Mouse (Mus musculus): ENCODE measurements at regions not wholly inside any gene's neighbourhood (a gene's known extent, or its start where the extent isn't known, plus 50 kb on each side); places are given as distances from the start of the nearest gene placed in this dataset.

GRCm38 (mm10) chr16:29787633-29788511 is 208.7 kb downstream of the Opa1 start:
- TF ChIP-seq GABPA (IDR thresholded peaks at IDR 0.05; ENCODE audit: insufficient replicate concordance, low read depth, low read length): no peak
- TF ChIP-seq MAZ (IDR thresholded peaks at IDR 0.05; ENCODE audit: low read depth, low read length): no peak
- no peak for TF ChIP-seq E2F4 (IDR thresholded peaks at IDR 0.05; ENCODE audit: insufficient replicate concordance, low read depth, low read length)
- no peak for TF ChIP-seq USF2 (conservative IDR thresholded peaks at IDR 0.05; ENCODE audit: low read depth, low read length)
- TF ChIP-seq ZNF384 (IDR thresholded peaks at IDR 0.05; ENCODE audit: low read depth, low read length): no peak
- no peak for TF ChIP-seq USF1 (IDR thresholded peaks at IDR 0.05; ENCODE audit: low read depth, low read length)
- no peak for TF ChIP-seq KAT2A (IDR thresholded peaks at IDR 0.05; ENCODE audit: insufficient replicate concordance, low read length)
- no peak for TF ChIP-seq POLR2A (IDR thresholded peaks at IDR 0.05; ENCODE audit: low read depth, low read length)
- no peak for TF ChIP-seq ZMIZ1 (IDR thresholded peaks at IDR 0.05; ENCODE audit: low read depth, low read length)
- TF ChIP-seq IRF4 (IDR thresholded peaks at IDR 0.05; ENCODE audit: low read depth, low read length): no peak
- no peak for TF ChIP-seq MXI1 (IDR thresholded peaks at IDR 0.05; ENCODE audit: low read depth, low read length)
- TF ChIP-seq BHLHE40 (IDR thresholded peaks at IDR 0.05; ENCODE audit: low read depth, low read length): no peak
- TF ChIP-seq ETS1 (conservative IDR thresholded peaks at IDR 0.05; ENCODE audit: low read depth, low read length): no peak
- no peak for TF ChIP-seq ELF1 (IDR thresholded peaks at IDR 0.05; ENCODE audit: low read depth, low read length)
- no peak for TF ChIP-seq ZKSCAN1 (IDR thresholded peaks at IDR 0.05; ENCODE audit: borderline replicate concordance, low read depth, low read length)
- TF ChIP-seq ZC3H11A (IDR thresholded peaks at IDR 0.05; ENCODE audit: low read depth, low read length): no peak
- no peak for TF ChIP-seq CHD2 (IDR thresholded peaks at IDR 0.05; ENCODE audit: low read length)
- TF ChIP-seq MYC (IDR thresholded peaks at IDR 0.05; ENCODE audit: low read depth, low read length): no peak
- Histone ChIP-seq H3K9ac (ENCODE audit: insufficient read depth, low read depth) (no peak overlapping the region), H3K4me3 (replicated peaks in 1 of 3; ENCODE audit: low read depth in 2 of 3, low read length in 2 of 3, poor library complexity in 1 of 3) (no peak overlapping the region), H3K36me3 (replicated peaks in 1 of 2; ENCODE audit: control insufficient read depth in 1 of 2, insufficient read depth in 1 of 2, low read length in 1 of 2) (no peaks in the 10 kb centered on the region), H3K27me3 (replicated peaks) (no peaks in the 10 kb centered on the region), H3K4me2 (ENCODE audit: insufficient read depth, low read depth, poor library complexity, severe bottlenecking) (no peak overlapping the region), H3K79me2 (replicated peaks; ENCODE audit: control insufficient read depth, extremely low read depth, insufficient read depth, poor library complexity, severe bottlenecking) (no peaks in the 10 kb centered on the region), H3K9me3 (replicated peaks; ENCODE audit: low read length) (peaks cover 11% of the 10 kb centered on the region), H3K27ac (ENCODE audit: insufficient read depth, low read depth) (no peak overlapping the region), H3K4me1 (ENCODE audit: control insufficient read depth in 1 of 2, insufficient read depth in 2 of 2) (no peaks in the 10 kb centered on the region)
- dilution Hi-C loops (cut with MboI; ENCODE audit: extremely low pct_ligation_motif_present, extremely low pct_unique_long_range_greater_than_20kb, low sequenced_read_pairs) (no loop called here), in situ Hi-C loops (cut with MboI; ENCODE audit: low pct_ligation_motif_present, low pct_unique_long_range_greater_than_20kb, low sequenced_read_pairs) (no loop called here)
- no peak for DNase-seq (ENCODE audit: extremely low read depth)

DNA sequence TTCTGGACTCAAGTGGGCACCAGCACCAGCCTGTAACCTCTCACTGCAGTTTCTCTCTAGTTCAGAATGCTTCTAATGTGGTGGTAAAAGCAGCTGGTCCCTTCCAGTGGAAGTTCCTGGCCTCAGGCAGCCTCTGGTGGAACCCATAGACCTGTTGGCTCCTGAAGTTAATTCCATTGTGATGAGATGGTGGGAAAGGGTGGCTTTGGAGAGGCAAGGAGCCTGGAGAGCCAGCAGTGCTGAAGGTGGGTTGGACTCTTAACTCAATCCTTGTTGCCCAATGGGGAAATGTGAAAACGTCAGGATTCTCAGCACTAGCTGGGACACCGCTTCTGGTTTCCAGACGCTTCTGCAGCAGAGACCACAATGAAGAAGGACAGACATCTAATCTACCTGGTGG is 210.9 kb downstream of the Opa1 start:
- H3K4me3 ChIP-seq (replicated peaks in 1 of 3; ENCODE audit: low read depth in 2 of 3, low read length in 2 of 3, poor library complexity in 1 of 3): no peak overlapping the region
- in situ Hi-C loops (cut with MboI; ENCODE audit: low pct_ligation_motif_present, low pct_unique_long_range_greater_than_20kb, low sequenced_read_pairs): no loop called here
- no peak overlapping the region for H3K4me2 ChIP-seq (ENCODE audit: insufficient read depth, low read depth, poor library complexity, severe bottlenecking)
- dilution Hi-C loops (cut with MboI; ENCODE audit: extremely low pct_ligation_motif_present, extremely low pct_unique_long_range_greater_than_20kb, low sequenced_read_pairs): no loop called here
- TF ChIP-seq RCOR1 (conservative IDR thresholded peaks at IDR 0.05; ENCODE audit: low read depth, low read length) (no peak), UBTF (IDR thresholded peaks at IDR 0.05; ENCODE audit: low read depth, low read length) (no peak), HCFC1 (IDR thresholded peaks at IDR 0.05; ENCODE audit: low read depth, low read length) (no peak), E2F4 (IDR thresholded peaks at IDR 0.05; ENCODE audit: insufficient replicate concordance, low read depth, low read length) (no peak), RAD21 (IDR thresholded peaks at IDR 0.05; ENCODE audit: low read depth, low read length) (no peak), CTCF (conservative IDR thresholded peaks at IDR 0.05 in 1 of 2, IDR thresholded peaks at IDR 0.05 in 1 of 2; ENCODE audit: low read depth in 2 of 2, low read length in 2 of 2) (no peak), ELF1 (IDR thresholded peaks at IDR 0.05; ENCODE audit: low read depth, low read length) (no peak), ZNF384 (IDR thresholded peaks at IDR 0.05; ENCODE audit: low read depth, low read length) (no peak), TCF12 (IDR thresholded peaks at IDR 0.05; ENCODE audit: low read depth, low read length) (no peak), CHD1 (IDR thresholded peaks at IDR 0.05; ENCODE audit: low read depth, low read length) (no peak), BHLHE40 (IDR thresholded peaks at IDR 0.05; ENCODE audit: low read depth, low read length) (no peak), MAFK (IDR thresholded peaks at IDR 0.05; ENCODE audit: insufficient replicate concordance, low read length) (no peak), SIN3A (IDR thresholded peaks at IDR 0.05; ENCODE audit: low read length) (no peak), PAX5 (IDR thresholded peaks at IDR 0.05; ENCODE audit: low read length) (no peak), SMC3 (IDR thresholded peaks at IDR 0.05; ENCODE audit: low read depth, low read length) (no peak), MXI1 (IDR thresholded peaks at IDR 0.05; ENCODE audit: low read depth, low read length) (no peak), POLR2A (IDR thresholded peaks at IDR 0.05; ENCODE audit: low read depth, low read length) (no peak), MEF2A (IDR thresholded peaks at IDR 0.05; ENCODE audit: borderline replicate concordance, low read depth, low read length) (no peak), USF2 (conservative IDR thresholded peaks at IDR 0.05; ENCODE audit: low read depth, low read length) (no peak), EP300 (IDR thresholded peaks at IDR 0.05; ENCODE audit: low read length) (no peak)
- no peaks in the 10 kb centered on the region for H3K36me3 ChIP-seq (replicated peaks in 1 of 2; ENCODE audit: control insufficient read depth in 1 of 2, insufficient read depth in 1 of 2, low read length in 1 of 2)
- H3K9ac ChIP-seq (ENCODE audit: insufficient read depth, low read depth): no peak overlapping the region
- H3K27me3 ChIP-seq (replicated peaks): no peaks in the 10 kb centered on the region
- no peak for DNase-seq (ENCODE audit: extremely low read depth)
- H3K27ac ChIP-seq (ENCODE audit: insufficient read depth, low read depth): no peak overlapping the region
- H3K79me2 ChIP-seq (replicated peaks; ENCODE audit: control insufficient read depth, extremely low read depth, insufficient read depth, poor library complexity, severe bottlenecking): no peaks in the 10 kb centered on the region
- no peaks in the 10 kb centered on the region for H3K4me1 ChIP-seq (ENCODE audit: control insufficient read depth in 1 of 2, insufficient read depth in 2 of 2)
- peaks cover 10% of the 10 kb centered on the region for H3K9me3 ChIP-seq (replicated peaks; ENCODE audit: low read length)

Data from CH12.LX (cell line).